Mouse (Mus musculus): Measurements from ENCODE around the gene Gng2. TPM values are rescaled to one million over a fixed set of nuclear protein-coding genes. Genes with fewer than 3 reads are reported as not detected.
A peak's percentile ranks its signal among the peaks of the same experiment; 100 is the strongest.

The Gng2 gene
- total and polyA plus RNA-seq, 3 experiments: 3.3 to 17.2 TPM; not detected in 1

DNA sequence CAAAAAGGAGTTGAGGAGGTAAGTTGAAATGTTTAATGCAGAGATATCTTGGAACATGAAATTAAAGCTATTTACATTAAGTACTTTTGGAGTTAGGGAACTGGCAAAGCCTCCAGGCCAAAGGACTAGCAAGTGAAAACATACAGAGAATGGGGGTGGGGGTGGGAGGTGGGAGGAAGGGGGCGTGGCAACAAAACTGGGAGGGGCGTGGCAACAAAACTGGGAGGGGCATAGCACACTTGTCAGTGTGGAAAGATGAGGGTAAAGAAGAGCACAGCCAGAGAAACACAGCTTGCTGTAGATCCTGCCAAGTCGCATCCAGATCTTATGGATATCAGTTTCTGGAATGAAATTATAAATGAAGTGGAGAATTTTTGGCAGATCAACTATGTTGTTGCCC is 30.0 kb upstream of the Gng2 start:
- H3K79me2 ChIP-seq (ENCODE audit: control insufficient read depth, insufficient read depth, low read length, poor library complexity): no peaks in the 10 kb centered on the region
- H3K4me3 ChIP-seq (ENCODE audit: control insufficient read depth in 1 of 2, insufficient read depth in 1 of 2, low read depth in 2 of 2, low read length in 2 of 2): no peak overlapping the region
- no peaks in the 10 kb centered on the region for H3K27me3 ChIP-seq (ENCODE audit: control insufficient read depth in 1 of 2, insufficient read depth in 2 of 2, low read length in 2 of 2)
- DNase-seq (ENCODE audit: low read depth, low spot score): no peak
- H3K9me3 ChIP-seq (replicated peaks; ENCODE audit: insufficient read depth, low read length): no peaks in the 10 kb centered on the region
- no peak overlapping the region for H3K9ac ChIP-seq (ENCODE audit: control insufficient read depth, low read depth, low read length, poor library complexity, severe bottlenecking)
- TF ChIP-seq UBTF (IDR thresholded peaks at IDR 0.05; ENCODE audit: borderline replicate concordance, insufficient read depth, low read depth, low read length) (no peak), RCOR1 (IDR thresholded peaks at IDR 0.05; ENCODE audit: low read depth, low read length) (no peak), MYC (IDR thresholded peaks at IDR 0.05; ENCODE audit: low read depth, low read length) (no peak), GATA1 (IDR thresholded peaks at IDR 0.05; ENCODE audit: low read depth, low read length) (no peak), ZNF384 (IDR thresholded peaks at IDR 0.05; ENCODE audit: low read depth, low read length) (no peak), MXI1 (IDR thresholded peaks at IDR 0.05; ENCODE audit: low read depth, low read length) (no peak), POLR2A (IDR thresholded peaks at IDR 0.05; ENCODE audit: control insufficient read depth in 1 of 2, insufficient read depth in 1 of 2, low read depth in 1 of 2, low read length in 2 of 2, poor library complexity in 1 of 2) (no peak), NRF1 (IDR thresholded peaks at IDR 0.05; ENCODE audit: insufficient read depth, low read depth, low read length, poor library complexity, severe bottlenecking) (no peak), CHD1 (IDR thresholded peaks at IDR 0.05; ENCODE audit: low read depth, low read length) (no peak)
- no peak overlapping the region for H3K27ac ChIP-seq (ENCODE audit: control insufficient read depth, low read depth, low read length)
- no peaks in the 10 kb centered on the region for H3K36me3 ChIP-seq (ENCODE audit: control insufficient read depth in 1 of 2, insufficient read depth in 2 of 2, low read length in 2 of 2)
- no peaks in the 10 kb centered on the region for H3K4me1 ChIP-seq (ENCODE audit: control insufficient read depth in 1 of 2, insufficient read depth in 2 of 2, low read length in 2 of 2)

DNA sequence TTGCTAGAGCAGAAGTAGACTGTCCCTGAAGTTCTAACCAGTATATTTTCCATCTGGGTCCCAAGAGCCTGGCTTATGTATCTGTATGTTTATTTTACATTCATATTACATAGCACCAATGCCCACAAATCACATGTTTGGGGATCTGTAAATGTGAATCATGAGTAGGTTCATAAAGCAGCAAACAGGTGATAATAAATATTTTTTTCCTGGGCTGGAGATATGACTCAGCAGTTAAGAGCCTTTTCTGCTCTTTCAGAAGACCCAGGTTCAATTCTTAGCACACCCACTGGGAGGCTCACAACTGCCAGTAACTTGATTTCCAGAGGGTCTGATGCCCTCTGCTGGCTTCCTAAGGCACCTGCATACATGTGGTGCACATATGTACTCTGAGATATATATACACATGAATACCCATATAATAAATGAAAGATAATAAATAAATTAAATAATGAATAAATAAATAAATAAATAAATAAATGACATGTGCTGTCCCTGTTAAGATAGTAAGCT is 27.4 kb upstream of the Gng2 start:
- no peak overlapping the region for H3K4me3 ChIP-seq (ENCODE audit: control insufficient read depth in 1 of 2, insufficient read depth in 1 of 2, low read depth in 2 of 2, low read length in 2 of 2)

DNA sequence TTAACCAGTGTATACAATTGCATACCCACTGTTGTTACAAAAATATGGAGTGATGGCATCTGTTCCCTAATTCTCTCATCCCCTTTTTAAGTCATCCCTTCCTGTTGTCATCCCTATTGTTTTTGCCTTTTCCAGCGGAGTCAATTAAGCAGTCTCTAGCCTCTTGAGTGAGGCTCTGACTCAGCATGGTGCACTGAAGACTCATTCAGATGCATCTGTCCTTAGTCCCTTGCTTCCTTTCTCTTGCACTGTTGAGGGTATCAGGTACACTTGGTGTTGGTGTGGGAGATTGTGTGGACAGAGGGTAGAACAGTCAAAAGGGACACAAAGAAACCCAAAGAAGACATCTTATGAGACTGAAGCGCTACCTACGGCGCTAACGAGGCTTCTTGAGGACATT is 19.4 kb upstream of the Gng2 start:
- H3K9me3 ChIP-seq (replicated peaks; ENCODE audit: insufficient read depth, low read length): no peaks in the 10 kb centered on the region
- no peak for DNase-seq (ENCODE audit: low read depth, low spot score)
- H3K4me3 ChIP-seq (ENCODE audit: control insufficient read depth in 1 of 2, insufficient read depth in 1 of 2, low read depth in 2 of 2, low read length in 2 of 2): no peak overlapping the region
- no peak overlapping the region for H3K9ac ChIP-seq (ENCODE audit: control insufficient read depth, low read depth, low read length, poor library complexity, severe bottlenecking)
- TF ChIP-seq NRF1 (IDR thresholded peaks at IDR 0.05; ENCODE audit: insufficient read depth, low read depth, low read length, poor library complexity, severe bottlenecking) (no peak), GATA1 (IDR thresholded peaks at IDR 0.05; ENCODE audit: low read depth, low read length) (no peak), ETS1 (IDR thresholded peaks at IDR 0.05; ENCODE audit: low read depth, low read length) (no peak), E2F4 (IDR thresholded peaks at IDR 0.05; ENCODE audit: borderline replicate concordance, low read depth, low read length) (no peak), TCF12 (IDR thresholded peaks at IDR 0.05; ENCODE audit: low read depth, low read length) (no peak), SIN3A (IDR thresholded peaks at IDR 0.05; ENCODE audit: low read length) (no peak), MYC (IDR thresholded peaks at IDR 0.05; ENCODE audit: low read depth, low read length) (no peak), MEF2A (IDR thresholded peaks at IDR 0.05; ENCODE audit: extremely low read depth, insufficient replicate concordance, low read depth, low read length, poor library complexity, severe bottlenecking) (no peak), ELF1 (IDR thresholded peaks at IDR 0.05; ENCODE audit: low read depth, low read length) (no peak), CTCF (IDR thresholded peaks at IDR 0.05 in 2 of 3, conservative IDR thresholded peaks at IDR 0.05 in 1 of 3; ENCODE audit: control insufficient read depth in 1 of 3, insufficient read depth in 1 of 3, low read depth in 2 of 3, low read length in 3 of 3, poor library complexity in 1 of 3, severe bottlenecking in 1 of 3) (no peak), MAZ (IDR thresholded peaks at IDR 0.05; ENCODE audit: low read depth, low read length) (no peak), UBTF (IDR thresholded peaks at IDR 0.05; ENCODE audit: borderline replicate concordance, insufficient read depth, low read depth, low read length) (no peak), HCFC1 (IDR thresholded peaks at IDR 0.05; ENCODE audit: low read depth, low read length) (no peak), ZKSCAN1 (IDR thresholded peaks at IDR 0.05; ENCODE audit: low read depth, low read length) (no peak), RCOR1 (IDR thresholded peaks at IDR 0.05; ENCODE audit: low read depth, low read length) (no peak), MYB (IDR thresholded peaks at IDR 0.05; ENCODE audit: low read depth, low read length) (no peak), RAD21 (IDR thresholded peaks at IDR 0.05; ENCODE audit: low read depth, low read length) (no peak), CHD2 (IDR thresholded peaks at IDR 0.05; ENCODE audit: low read length) (no peak)
- H3K27me3 ChIP-seq (ENCODE audit: control insufficient read depth in 1 of 2, insufficient read depth in 2 of 2, low read length in 2 of 2): no peaks in the 10 kb centered on the region; a peak in 1 of 4 replicates
- no peaks in the 10 kb centered on the region for H3K79me2 ChIP-seq (ENCODE audit: control insufficient read depth, insufficient read depth, low read length, poor library complexity)
- H3K36me3 ChIP-seq (ENCODE audit: control insufficient read depth in 1 of 2, insufficient read depth in 2 of 2, low read length in 2 of 2): peaks cover 0 to 4% of the 10 kb centered on the region in 2 experiments; a peak in 2 of 4 replicates
- H3K27ac ChIP-seq (ENCODE audit: control insufficient read depth, low read depth, low read length): no peak overlapping the region
- H3K4me1 ChIP-seq (ENCODE audit: control insufficient read depth in 1 of 2, insufficient read depth in 2 of 2, low read length in 2 of 2): no peaks in the 10 kb centered on the region

More for the DNA sequence above, 27.4 kb upstream of the Gng2 start:
- Histone ChIP-seq H3K9ac (ENCODE audit: control insufficient read depth, low read depth, low read length, poor library complexity, severe bottlenecking) (no peak overlapping the region), H3K9me3 (replicated peaks; ENCODE audit: insufficient read depth, low read length) (no peaks in the 10 kb centered on the region), H3K27ac (ENCODE audit: control insufficient read depth, low read depth, low read length) (no peak overlapping the region), H3K79me2 (ENCODE audit: control insufficient read depth, insufficient read depth, low read length, poor library complexity) (no peaks in the 10 kb centered on the region), H3K4me1 (ENCODE audit: control insufficient read depth in 1 of 2, insufficient read depth in 2 of 2, low read length in 2 of 2) (no peaks in the 10 kb centered on the region), H3K27me3 (ENCODE audit: control insufficient read depth in 1 of 2, insufficient read depth in 2 of 2, low read length in 2 of 2) (no peaks in the 10 kb centered on the region), H3K36me3 (ENCODE audit: control insufficient read depth in 1 of 2, insufficient read depth in 2 of 2, low read length in 2 of 2) (no peaks in the 10 kb centered on the region)
- DNase-seq (ENCODE audit: low read depth, low spot score): peak; percentile 29
- TF ChIP-seq BHLHE40 (IDR thresholded peaks at IDR 0.05; ENCODE audit: borderline replicate concordance, low read depth, low read length): no peak
- peak; percentile 21 to 54 (median 24); a peak in 4 of 6 replicates for TF ChIP-seq CTCF (IDR thresholded peaks at IDR 0.05 in 2 of 3, conservative IDR thresholded peaks at IDR 0.05 in 1 of 3; ENCODE audit: control insufficient read depth in 1 of 3, insufficient read depth in 1 of 3, low read depth in 2 of 3, low read length in 3 of 3, poor library complexity in 1 of 3, severe bottlenecking in 1 of 3)
- TF ChIP-seq SMC3 (IDR thresholded peaks at IDR 0.05; ENCODE audit: low read depth, low read length): peak; percentile 46
- TF ChIP-seq RCOR1 (IDR thresholded peaks at IDR 0.05; ENCODE audit: low read depth, low read length): no peak
- TF ChIP-seq RAD21 (IDR thresholded peaks at IDR 0.05; ENCODE audit: low read depth, low read length): peak; percentile 28
- peak; percentile 22; the same call in 1 of the 2 replicates for TF ChIP-seq ZC3H11A (IDR thresholded peaks at IDR 0.05; ENCODE audit: low read depth, low read length)
